Mouse (Mus musculus) kidney, adult 11 months (tissue): ENCODE results near the gene Cited2.
A peak's percentile ranks its signal among the peaks of the same experiment; 100 is the strongest.

Source experiments
- DNase-seq: peaks from one replicate; pipeline ENCODE4 v3.0.0; 2022

Gene Cited2

DNA sequence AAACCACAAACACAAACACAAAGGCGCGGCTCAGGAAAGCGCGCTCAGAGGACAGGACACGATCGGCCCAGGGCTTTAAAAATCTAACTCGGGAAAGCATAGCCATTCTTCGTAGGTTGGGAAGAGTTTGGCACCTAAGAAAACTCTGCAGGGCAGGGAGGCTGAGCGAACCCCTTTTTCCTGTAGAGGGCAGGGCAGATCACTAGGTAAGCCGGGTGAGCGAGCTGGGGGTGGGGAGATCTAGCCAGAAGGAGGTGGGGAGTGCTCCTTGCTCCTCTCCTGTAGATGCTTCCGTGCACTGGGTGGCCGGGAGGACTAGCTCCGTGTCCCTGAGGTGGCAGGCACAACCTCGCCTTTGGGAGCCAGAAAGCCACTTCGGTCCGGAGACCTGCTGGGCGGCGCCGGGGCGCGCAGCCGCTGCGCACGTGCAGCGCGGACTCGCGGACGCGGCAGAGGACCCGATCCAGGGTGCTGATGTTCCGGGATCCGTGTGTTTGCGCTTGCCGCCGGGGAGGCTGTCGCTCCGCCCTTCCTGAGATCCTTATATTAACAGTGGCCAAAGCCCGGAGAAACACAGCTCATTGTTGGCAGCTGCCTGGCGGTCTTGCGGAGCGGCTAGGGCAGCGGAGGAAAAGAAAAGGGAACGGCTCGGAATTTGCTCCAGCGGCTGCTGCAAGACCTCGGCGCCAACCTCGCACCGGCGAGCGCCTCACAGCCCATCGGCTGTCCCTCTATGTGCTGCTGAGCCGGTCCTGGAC, at the start of gene Cited2:
Gene Cited2, plus strand, starts transcription at position 566 of the 758 bp plus-strand sequence.
- peak; percentile 95 for DNase-seq

DNA sequence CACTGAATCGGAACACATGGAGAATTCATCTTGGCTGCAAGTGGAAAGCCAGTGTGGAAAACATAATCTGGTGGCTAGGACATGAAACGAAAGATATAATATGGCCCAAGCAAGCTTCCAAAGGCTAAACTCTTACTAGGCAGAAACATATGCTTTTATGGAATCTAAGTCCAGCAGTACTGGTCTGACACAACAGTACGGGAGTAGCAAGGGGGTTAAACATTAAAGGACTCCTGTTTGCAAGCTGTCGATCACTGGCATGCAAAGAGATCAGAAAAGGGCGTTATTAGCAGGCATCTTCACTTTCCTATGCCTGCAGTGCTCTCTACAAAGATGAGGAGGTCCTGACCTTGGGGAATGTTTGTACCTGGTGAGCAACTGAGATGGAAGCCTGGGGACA, 48.6 kb upstream of the Cited2 start:
- DNase-seq, result no peak

DNA sequence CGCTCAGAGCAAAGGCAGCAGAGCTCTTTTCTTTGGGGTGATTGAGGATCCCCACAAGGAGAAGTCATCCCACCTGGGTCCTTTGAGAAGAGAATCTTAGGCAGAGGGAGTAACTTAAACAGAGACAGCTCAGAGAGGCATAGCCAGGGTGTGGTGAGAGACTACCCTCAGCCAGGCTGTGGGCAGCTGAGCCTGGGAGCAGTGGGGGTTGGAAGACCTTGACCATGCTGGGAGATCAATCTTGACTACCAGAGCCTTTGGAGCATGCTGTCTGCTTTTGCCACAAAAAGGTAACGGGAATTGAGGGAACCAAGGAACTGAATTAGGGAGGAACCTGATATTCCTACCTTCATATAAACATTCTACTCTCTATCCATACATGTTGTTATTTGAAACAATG, 48.1 kb upstream of the Cited2 start:
- DNase-seq, result no peak

DNA sequence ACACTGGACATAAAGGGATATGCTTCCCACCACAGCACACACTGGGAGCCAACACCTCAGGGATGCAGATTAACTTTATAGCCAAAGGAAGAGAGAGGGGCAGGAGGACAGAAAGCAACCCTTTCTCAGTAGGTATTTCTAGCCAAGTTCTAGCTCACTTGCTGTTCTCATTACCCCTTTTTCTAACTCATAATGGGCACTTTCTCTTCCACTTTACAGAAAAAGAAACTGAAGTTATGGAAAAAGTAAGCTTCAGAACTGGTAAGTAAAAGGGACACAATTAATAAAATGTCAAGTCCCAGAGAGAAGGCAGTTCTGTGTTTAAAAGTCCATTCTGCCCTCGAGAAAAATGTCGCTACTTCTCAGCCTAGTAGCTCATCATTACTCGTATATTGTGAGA, 46.6 kb upstream of the Cited2 start:
- no peak for DNase-seq

DNA sequence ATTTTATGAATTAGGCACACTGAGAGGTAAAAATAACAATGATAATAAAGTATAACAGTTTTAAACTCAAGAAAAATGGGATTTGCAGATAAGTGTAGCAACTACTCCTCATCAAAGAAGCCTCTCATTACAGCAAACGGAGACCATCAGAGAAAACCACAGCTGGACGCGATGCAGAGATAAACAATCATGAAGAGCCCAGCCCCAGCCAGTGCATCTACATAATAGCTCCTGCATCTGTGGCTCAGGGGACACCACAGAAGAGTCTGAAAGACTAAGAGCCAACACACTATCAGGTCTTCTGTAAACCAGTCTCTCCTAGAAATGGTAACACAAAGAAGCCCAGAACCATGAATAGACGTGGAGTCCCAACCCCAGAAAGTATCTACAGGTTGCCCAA, 45.7 kb upstream of the Cited2 start:
- DNase-seq, result no peak

DNA sequence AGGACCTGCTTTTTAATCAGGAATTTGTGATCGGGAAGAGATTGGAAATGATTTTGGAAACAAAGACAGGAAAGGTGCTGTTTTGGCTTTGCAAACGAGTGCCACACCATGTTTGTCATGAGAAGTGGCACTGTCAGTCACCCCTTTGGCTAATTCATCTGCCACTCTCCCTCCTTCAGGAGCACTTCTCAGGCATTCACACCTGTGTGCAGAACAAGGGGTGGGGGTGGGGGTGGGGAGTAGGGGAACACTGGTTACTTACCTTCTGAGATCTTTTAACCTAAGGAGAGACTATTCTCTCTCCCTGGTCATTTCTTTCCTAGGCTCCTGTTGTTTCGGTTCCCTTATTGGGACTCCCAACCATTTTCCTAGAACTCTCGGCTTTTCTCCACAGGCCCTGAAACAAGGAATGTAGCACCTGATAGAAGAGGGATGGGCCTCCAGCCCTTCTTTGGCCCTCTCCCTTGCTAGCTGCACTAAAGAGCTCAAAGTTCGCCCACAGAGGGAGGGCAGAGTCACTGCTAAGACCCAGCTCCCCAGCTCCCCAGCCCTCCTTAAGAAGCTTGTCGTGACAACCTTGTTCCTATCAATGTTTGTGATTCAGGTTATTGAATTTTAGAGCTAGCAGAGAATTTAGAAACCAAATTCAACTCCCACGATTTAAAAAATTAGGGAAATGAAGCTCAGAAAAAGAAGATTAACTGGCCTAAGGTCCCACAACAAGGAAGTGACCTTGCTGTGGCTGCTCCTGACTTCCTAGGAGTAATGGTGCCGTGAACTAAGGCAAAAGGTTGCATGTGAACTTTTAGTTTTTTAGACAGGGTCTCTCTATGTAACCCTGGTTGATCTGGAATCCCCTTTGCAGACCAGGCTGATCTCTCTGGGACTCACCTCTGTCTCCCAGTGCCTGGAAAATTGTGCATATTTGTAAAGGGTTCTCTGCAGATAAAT, 42.3 kb upstream of the Cited2 start:
- DNase-seq, result peak; percentile 50

DNA sequence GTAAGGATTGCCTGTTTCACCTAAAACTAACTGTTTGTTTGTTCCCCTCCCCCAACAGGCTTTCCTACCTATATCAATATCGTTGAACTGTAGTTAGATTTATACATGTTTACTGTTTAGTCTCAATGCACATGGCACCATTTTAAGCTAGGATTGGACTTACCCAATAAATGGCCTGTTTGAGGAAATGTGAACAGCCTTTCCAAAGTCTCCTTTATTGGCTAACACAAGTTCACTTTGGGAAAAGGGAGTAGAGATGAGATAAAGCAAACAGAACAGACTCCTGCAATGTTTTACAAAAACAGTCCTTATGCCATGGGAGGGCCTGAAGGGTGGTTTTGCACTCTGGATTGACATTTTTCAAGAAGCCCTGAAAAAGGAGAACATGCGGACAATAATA, 41.6 kb upstream of the Cited2 start:
- DNase-seq, result no peak

DNA sequence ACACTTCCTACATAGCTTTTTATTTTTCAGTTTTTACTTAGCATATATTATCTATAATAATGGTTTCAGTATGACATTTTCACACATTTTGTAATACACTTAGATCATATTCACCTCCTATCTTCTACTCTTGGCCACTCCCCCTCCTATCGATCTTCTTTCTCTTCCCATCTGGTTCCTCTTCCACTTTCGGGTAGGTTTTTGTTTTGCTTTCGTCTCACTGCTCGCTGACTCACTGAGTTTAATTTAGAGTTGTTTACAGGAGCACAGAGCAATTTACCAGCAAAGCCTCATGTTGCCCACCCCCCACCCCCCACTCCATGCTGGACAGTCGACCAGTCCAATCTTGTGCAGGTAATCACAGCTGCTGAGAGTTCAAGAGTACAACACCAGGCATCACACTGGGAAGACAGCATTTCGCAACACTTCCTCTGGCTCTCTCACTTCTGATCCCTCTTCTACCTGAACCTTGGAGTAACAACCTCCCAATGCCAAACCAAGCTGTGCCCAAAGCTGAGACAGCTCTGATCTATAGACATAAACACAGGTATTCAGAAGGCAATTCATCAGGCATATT, 39.1 kb upstream of the Cited2 start:
- DNase-seq, result peak; percentile 26

DNA sequence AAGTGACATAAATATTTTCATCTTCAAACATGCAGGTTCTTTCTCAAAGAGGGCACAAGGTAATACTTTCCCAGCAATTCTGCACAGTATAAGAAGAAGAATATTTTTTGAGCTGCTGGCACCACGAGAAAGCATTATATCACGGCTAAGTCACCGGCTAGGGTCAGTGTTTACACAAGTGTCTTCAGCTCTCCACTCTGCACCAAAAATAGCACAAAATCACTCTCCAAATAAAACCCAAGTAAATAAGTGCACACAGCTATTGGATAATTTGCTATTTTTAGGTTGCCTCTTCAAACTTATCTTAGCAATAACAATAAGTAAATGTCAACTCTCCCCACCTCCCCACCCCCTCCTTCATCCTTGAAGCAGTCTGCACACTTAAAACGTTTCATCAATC, 33.2 kb upstream of the Cited2 start:
- no peak for DNase-seq

DNA sequence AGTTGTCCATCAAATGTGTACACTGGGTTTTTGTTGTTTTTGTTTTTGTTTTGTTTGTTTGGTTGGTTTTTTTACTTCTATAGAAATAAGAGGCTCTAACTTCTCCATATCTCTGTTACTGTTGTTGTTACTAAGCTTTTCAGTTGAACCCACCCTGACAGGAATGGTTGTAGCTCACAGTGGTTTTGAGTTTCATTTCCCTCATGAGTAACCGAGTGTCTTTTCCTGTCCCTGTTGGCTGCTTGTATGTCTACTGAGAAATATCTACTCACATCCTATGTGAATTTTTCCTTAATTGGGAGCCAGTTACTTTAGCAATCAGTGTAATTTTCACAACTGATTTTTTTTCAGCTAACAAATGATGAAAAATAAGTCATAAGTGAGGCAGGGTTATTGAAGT, 31.3 kb upstream of the Cited2 start:
- no peak for DNase-seq

DNA sequence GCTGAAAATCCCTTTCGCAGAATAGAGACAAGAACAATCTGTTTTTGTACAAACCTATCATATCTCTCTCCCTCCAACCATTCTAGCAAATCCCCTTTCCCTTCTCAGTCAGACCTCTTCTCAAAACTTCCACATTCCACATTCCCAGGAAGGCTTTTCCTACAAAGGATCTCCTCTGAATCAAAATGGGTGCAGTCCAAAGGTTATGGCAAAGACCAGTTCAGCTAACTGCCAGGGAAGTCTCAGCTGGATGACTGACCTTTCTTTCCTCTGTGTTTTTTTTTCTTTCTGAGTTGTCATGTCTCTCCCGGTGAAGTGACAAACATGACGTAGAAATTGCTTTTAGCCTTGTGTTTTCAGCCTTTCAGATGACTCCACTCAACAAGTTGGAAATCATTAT, 27.2 kb upstream of the Cited2 start:
- peak; percentile 26 for DNase-seq

DNA sequence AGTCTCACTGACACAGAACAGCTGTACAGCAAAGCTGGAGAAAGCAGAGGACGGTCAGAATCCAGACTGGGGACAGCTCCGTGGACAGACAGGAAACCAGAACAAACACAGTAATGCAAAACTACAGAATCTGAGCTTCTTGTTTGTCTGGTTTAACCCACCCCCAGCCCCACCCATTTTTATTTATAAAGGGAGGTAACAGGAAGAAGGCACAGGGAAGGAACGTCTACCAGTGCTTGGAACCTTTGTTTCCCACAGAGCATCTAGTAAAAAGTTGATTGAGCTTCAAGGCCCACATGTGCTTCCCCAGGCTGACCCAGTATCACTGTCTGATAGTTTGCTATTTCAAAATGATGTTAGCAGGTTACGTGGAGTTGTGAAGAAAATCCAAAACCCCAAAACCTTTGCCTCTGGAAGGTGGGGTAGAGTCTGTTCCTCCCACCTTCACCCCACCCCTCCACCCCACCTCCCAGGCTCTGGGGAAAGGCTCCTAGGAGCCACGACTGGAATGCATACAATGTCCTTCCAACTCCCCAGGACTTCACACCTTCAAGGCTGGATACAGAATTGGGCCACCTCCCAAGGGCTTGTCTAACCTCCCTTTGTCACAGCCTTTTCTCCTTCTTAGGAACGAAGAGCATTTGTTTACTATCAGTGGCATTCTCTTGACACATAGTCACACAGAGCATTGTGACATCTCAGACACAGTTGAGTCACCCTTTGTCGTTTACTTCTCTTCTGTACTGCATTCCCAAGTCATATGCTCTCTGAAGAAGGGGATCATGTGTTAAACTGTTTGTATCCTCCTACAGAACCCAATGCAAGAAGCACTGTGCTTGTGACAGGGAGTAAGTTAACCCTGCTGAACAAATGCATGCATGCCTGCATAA, 25.4 kb upstream of the Cited2 start:
- DNase-seq, result no peak

DNA sequence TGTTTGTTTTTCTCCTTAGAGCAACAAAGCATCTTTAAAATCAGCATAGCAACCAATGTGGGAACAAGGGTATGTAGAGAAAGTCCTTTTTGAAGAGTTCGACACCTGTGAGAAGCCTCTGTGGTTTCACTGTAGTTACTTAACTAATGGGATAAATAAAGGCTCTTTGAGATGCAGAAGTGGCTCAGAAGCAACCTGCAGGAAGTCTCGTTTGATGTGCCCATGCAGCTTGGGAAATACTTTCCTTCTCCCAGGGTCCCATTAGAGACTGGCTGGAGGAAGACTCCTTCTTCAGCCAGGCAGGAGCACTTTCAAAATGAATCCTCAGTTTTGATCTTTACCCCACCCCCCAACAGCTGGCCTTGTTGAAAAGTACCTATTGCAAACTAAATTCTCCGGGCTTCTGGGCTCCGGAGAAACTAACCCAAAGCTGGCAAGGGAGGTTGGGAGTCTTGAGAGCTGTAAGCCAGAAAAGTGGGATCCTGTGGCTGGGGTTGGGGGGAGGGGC, 17.5 kb upstream of the Cited2 start:
- DNase-seq, result no peak

DNA sequence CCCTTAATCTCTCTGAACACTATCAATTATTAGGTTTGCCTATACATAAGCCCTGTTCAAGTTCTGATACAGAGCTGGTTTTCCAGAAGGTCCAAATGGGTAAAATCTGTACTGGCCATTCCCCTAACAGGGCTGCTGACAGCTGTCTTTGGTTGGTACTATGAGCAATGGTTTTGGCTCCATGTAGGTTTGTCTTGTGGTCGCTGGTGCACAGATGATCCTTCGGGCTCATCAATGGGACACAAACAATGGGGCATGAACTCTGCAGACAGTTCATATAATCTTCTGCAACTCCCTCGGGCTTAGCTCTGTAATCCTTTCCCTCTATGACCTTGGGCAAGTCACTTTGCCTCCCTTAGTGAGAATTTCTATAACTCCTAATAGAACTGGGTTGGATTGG, 12.3 kb upstream of the Cited2 start:
- no peak for DNase-seq

DNA sequence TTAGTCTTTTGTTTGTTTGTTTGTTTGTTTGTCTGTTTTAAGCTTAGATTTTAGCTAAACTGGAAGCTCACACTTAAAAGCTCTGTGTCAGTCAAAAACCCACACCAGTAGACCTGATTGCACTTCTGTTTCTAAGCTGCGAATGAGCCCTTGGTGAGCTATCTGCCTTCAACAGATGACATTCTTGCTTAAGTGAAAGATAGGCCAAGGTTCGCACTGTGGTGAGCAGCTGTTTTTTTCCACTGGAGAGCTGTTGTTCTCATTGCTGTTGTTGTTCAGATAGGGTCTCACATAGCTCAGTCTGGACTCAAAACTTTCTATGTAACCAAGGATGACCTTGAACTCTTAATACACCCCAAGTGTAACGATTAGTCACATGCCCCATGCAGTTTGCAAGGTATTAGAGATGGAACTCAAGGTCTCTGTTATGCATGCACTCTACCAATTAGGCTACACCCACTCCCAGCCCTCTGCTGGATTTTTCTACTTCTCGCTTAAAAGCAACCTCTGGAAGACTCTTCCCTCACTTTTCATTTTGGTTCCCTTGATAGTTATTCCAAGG, 3.9 kb upstream of the Cited2 start:
- DNase-seq, result no peak

DNA sequence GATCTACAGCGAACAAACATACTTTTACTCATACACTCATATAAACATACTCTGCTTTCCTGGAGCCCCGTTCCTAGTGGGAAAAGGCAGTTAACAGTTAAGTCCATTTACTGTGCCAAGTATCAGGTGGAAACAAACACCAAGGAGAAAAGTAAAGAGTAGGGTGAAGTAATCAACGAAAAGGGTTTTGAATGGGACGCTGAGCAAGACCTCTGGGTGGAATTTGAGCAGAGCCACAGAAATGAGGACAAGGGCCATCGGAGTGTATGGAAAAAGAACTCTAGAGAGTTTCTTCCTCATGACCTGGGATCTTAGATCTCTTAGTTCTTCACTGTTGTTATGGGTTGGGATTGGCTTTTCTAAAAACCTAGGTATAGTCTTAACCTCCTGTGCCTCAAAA, 3.4 kb upstream of the Cited2 start:
- no peak for DNase-seq

DNA sequence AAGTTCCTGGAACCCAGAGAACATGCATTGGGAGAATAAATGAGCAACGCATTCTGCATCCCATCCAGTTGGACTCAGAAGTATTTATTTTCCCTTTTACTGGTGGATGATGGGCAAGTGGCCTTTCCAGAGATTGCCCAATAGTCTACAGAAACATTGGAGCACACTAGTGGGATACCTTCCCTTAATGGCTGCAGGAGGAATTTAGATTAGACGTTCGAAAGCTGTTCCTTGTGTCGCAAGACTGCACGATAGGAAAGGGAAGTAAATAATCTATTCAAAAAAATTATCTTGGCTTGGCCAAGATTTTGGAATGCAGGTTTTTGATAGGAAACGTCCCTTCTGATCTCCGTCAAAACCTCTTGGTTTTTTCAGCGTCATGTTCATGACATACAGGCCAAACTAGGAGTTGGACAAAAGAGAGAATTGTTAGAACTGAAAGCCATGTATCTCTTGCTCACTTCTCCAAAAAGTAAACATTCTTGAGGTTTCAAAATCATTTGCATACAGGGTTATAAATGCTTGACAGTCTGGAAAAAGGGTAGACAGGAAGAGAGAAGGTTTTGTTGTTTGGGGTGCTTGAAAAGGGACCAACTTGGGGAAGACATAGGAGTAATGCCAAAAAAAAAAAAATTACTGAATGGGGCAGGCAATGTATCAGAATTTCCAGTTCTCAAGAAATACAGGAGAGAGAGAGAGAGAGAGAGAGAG, 2.0 kb upstream of the Cited2 start:
- DNase-seq, result no peak

DNA sequence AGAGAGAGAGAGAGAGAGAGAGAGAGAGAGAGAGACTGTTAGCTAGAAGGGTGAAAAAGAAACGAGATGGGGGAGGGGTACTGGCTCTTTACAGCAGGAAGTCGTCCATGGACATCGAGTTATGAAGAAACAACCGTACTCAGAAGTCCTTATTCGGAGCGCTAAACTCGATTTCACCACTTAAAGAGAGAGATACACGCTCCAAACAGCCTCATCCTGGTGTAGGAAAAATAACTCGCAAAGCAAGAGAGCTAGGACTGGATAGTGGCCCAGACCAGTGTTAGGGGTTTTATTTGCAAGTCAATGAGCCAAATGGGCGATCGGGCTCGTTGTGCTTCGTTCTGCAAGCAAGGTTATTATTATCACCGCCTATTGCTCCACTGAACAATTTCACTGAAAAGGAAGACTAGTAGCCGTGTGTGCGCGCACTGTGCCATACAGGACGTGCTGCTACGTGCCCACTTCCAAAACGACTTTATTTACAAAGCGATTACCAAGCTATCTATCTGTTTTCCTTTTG, 1.4 kb upstream of the Cited2 start:
- no peak for DNase-seq

DNA sequence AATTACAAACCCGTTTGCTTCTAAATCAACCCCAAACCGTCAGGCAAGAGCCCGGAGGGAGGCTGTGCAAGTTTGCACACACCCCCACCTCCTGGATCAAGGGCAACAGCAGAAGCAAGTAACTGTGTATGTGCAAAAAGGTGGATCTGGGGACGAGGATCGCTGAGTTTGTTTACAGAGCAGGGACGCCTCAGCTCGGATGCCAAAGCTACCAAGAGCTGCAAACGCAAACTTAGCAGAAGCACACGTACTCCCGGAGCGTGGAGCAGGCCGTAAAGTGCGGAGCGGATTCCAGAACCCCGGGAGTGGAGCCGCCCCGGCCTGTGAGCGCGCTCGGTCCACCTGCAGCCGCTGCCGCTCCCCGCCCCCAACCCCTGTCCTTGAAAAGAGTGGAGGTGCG, 860 bp upstream of the Cited2 start:
- peak; percentile 97 for DNase-seq

DNA sequence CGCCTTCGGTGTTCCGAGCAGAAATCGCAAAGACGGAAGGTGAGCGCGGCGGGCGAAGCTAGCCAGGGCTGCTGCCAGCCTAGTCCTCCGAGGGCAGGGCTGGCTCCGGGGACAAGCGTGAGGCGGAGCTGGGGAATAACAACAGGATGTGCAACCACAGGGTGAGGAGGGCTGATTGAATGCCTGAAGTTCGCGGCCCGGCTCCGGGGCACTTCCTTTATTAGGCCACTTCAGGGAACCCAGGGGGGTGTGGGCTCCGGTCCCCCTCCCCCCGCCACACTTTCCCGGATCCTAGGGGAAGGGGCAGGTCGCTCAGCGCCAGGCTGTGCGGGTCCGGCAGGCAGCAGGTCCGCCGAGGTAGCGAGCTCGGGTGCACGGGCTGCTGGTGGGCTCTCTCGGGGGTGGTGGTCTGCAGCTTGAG, 413 bp downstream of the Cited2 start:
- DNase-seq, result no peak
